Mouse (Mus musculus) heart, adult 2 months (tissue): ENCODE results near the gene Rmdn2. TPM values are rescaled to one million over a fixed set of nuclear protein-coding genes. Genes with fewer than 3 reads are reported as not detected.

Experiments
- DNase-seq, 2 experiments: peaks; one replicate each; pipeline ENCODE4 v3.0.0; 2021
- H3K27ac ChIP-seq: fragments of 200-600 bp; 2 replicates; pipeline ENCODE4 v1.8.1; 2022
- H3K27me3 ChIP-seq: fragments of 200-500 bp; 2 replicates; pipeline ENCODE4 v1.6.1; 2012; ENCODE audit warnings: mild to moderate bottlenecking, low read length, inconsistent platforms, mixed read lengths; ENCODE audit not compliant: control insufficient read depth, insufficient read depth
- H3K36me3 ChIP-seq: fragments of 200-500 bp; 2 replicates; pipeline ENCODE4 v1.6.1; 2012; ENCODE audit warnings: low read length, inconsistent platforms; ENCODE audit not compliant: control insufficient read depth, insufficient read depth
- H3K4me1 ChIP-seq: fragments of 200-500 bp; 2 replicates; pipeline ENCODE4 v1.6.1; 2011; ENCODE audit warnings: low read length; ENCODE audit not compliant: control insufficient read depth, insufficient read depth
- H3K4me3 ChIP-seq: fragments of 200-600 bp; 2 replicates; pipeline ENCODE4 v1.8.1; 2022
- H3K79me2 ChIP-seq: fragments of 200-500 bp; replicated peaks from 2 replicates; pipeline ENCODE4 v1.6.1; 2012; ENCODE audit warnings: mild to moderate bottlenecking, inconsistent platforms, low read length, moderate library complexity, mixed read lengths; ENCODE audit not compliant: control insufficient read depth, insufficient read depth
- H3K9ac ChIP-seq: fragments of 200-500 bp; 2 replicates; pipeline ENCODE4 v1.6.1; 2012; ENCODE audit warnings: low read depth, mild to moderate bottlenecking, control low read depth, inconsistent platforms, low read length, mixed read lengths
- CTCF ChIP-seq: fragments of 200-600 bp; IDR thresholded peaks from 2 replicates; pipeline ENCODE4 v1.8.1; 2022; ENCODE audit warnings: antibody characterized with exemption, mild to moderate bottlenecking, moderate library complexity
- EP300 ChIP-seq: fragments of 200-500 bp; IDR thresholded peaks from 2 replicates; pipeline ENCODE4 v1.6.1; 2011; ENCODE audit warnings: low read depth, low read length, control low read depth; ENCODE audit not compliant: insufficient read depth
- POLR2A ChIP-seq: fragments of 200-500 bp; IDR thresholded peaks from 2 replicates; pipeline ENCODE4 v1.6.1; 2011; ENCODE audit warnings: mild to moderate bottlenecking, low read depth, low read length, control low read depth; ENCODE audit not compliant: insufficient read depth
- WGBS: fragments of 180-500 bp; shearing (Covaris S2); methylation state at CpG from one replicate; pipeline ENCODE4 v1.1.7; 2018; 5-methylcytosine and 5-hydroxymethylcytosine counted together
- intact Hi-C: fragments of 180-260 bp; cut with DNase I; formaldehyde crosslinking; loops from one replicate; pipeline ENCODE4 v1.15.1; 2025
- polyA plus RNA-seq: library from polyadenylated mRNA; depleted of rRNA; stranded (reverse); fragments of >200 nt; gene quantifications from 2 replicates; pipeline ENCODE4 v1.2.3, GENCODE M21; 2012
- total RNA-seq, 2 experiments: library from RNA; stranded (reverse); gene quantifications; 2 replicates each; pipeline ENCODE4 v1.2.3; 2021

The Rmdn2 gene
- total and polyA plus RNA-seq, 3 experiments: 3.5 to 12.5 (median 9.5) TPM

GRCm38 (mm10) chr17:79622050-79622449 is 10.4 kb downstream of the Rmdn2 start:
- no peak overlapping the region for H3K27ac ChIP-seq
- TF ChIP-seq POLR2A (no peak), CTCF (no peak), EP300 (no peak)
- intact Hi-C loops: no loop called here
- DNase-seq: no peak
- no peaks in the 10 kb centered on the region for H3K27me3 ChIP-seq
- H3K4me1 ChIP-seq: no peaks in the 10 kb centered on the region
- H3K9ac ChIP-seq: no peak overlapping the region
- WGBS: 94% methylated on average over 6 of the region's 6 CpGs
- no peaks in the 10 kb centered on the region for H3K79me2 ChIP-seq
- H3K36me3 ChIP-seq: no peaks in the 10 kb centered on the region
- H3K4me3 ChIP-seq: no peak overlapping the region

- Histone ChIP-seq H3K4me1 (no peaks in the 10 kb centered on the region), H3K27me3 (no peaks in the 10 kb centered on the region), H3K79me2 (no peaks in the 10 kb centered on the region), H3K36me3 (no peaks in the 10 kb centered on the region), H3K4me3 (no peak overlapping the region), H3K27ac (no peak overlapping the region), H3K9ac (no peak overlapping the region)
- DNase-seq: no peak
- TF ChIP-seq CTCF (no peak), EP300 (no peak), POLR2A (no peak)
- intact Hi-C loops: no loop called here
- WGBS: 92% methylated on average over 7 of the region's 7 CpGs
These were observed 10.9 kb downstream of the Rmdn2 start for GRCm38 (mm10) chr17:79622574-79622973.

GRCm38 (mm10) chr17:79623841-79624240 is 12.2 kb downstream of the Rmdn2 start:
- no peaks in the 10 kb centered on the region for H3K27me3 ChIP-seq
- H3K36me3 ChIP-seq: no peaks in the 10 kb centered on the region
- no peaks in the 10 kb centered on the region for H3K4me1 ChIP-seq
- H3K4me3 ChIP-seq: no peak overlapping the region
- no peaks in the 10 kb centered on the region for H3K79me2 ChIP-seq
- TF ChIP-seq POLR2A (no peak), EP300 (no peak), CTCF (no peak)
- no peak overlapping the region for H3K27ac ChIP-seq
- no peak for DNase-seq
- intact Hi-C loops: no loop called here
- WGBS: 78% methylated on average over 3 of the region's 3 CpGs
- no peak overlapping the region for H3K9ac ChIP-seq

GRCm38 (mm10) chr17:79626241-79626816 is 14.7 kb downstream of the Rmdn2 start:
- Histone ChIP-seq H3K9ac (no peak overlapping the region), H3K27ac (no peak overlapping the region), H3K27me3 (no peaks in the 10 kb centered on the region), H3K79me2 (no peaks in the 10 kb centered on the region), H3K4me3 (no peak overlapping the region), H3K36me3 (no peaks in the 10 kb centered on the region), H3K4me1 (no peaks in the 10 kb centered on the region)
- no peak for DNase-seq
- 87% methylated on average over 12 of the region's 12 CpGs for WGBS
- intact Hi-C loops: no loop called here
- TF ChIP-seq EP300 (no peak), POLR2A (no peak), CTCF (no peak)

- no peak for DNase-seq
- TF ChIP-seq EP300 (no peak), POLR2A (no peak), CTCF (no peak)
- H3K4me1 ChIP-seq: no peaks in the 10 kb centered on the region
- H3K27ac ChIP-seq: no peak overlapping the region
- intact Hi-C loops: no loop called here
- no peaks in the 10 kb centered on the region for H3K79me2 ChIP-seq
- no peak overlapping the region for H3K4me3 ChIP-seq
- H3K9ac ChIP-seq: no peak overlapping the region
- H3K27me3 ChIP-seq: no peaks in the 10 kb centered on the region
- 85% methylated on average over 4 of the region's 4 CpGs for WGBS
- H3K36me3 ChIP-seq: no peaks in the 10 kb centered on the region
These were observed 38.2 kb downstream of the Rmdn2 start for GRCm38 (mm10) chr17:79649893-79650292.

- no peak overlapping the region for H3K27ac ChIP-seq
- intact Hi-C loops: no loop called here
These were observed 38.6 kb downstream of the Rmdn2 start for GRCm38 (mm10) chr17:79650297-79650696.

More at GRCm38 (mm10) chr17:79650297-79650696, 38.6 kb downstream of the Rmdn2 start:
- no peaks in the 10 kb centered on the region for H3K4me1 ChIP-seq
- 93% methylated on average over 5 of the region's 5 CpGs for WGBS
- H3K4me3 ChIP-seq: no peak overlapping the region
- H3K79me2 ChIP-seq: no peaks in the 10 kb centered on the region
- H3K27me3 ChIP-seq: no peaks in the 10 kb centered on the region
- TF ChIP-seq CTCF: no peak
- no peak for TF ChIP-seq EP300
- no peak for TF ChIP-seq POLR2A
- no peak overlapping the region for H3K9ac ChIP-seq
- no peak for DNase-seq
- no peaks in the 10 kb centered on the region for H3K36me3 ChIP-seq
